Mouse (Mus musculus) layer of hippocampus, postnatal 36 days (tissue): ENCODE data around the gene Snhg11. TPM values are rescaled to one million over a fixed set of nuclear protein-coding genes. Genes with fewer than 3 reads are reported as not detected.

Experiments used
- total RNA-seq, 2 experiments: library from RNA; stranded (reverse); gene quantifications; 2 replicates each; pipeline ENCODE4 v1.2.3; 2021

Gene Snhg11
- total RNA-seq, 2 experiments from 2014 or later = 527 to 578 TPM

Other genes with a start within 250 kb of the Snhg11 start
- 10 to 100 TPM in 1 of 2 experiments, 1 to 10 TPM in 1; 7.9 to 12.7 TPM for gene Tgm2, start 229.2 kb upstream of the Snhg11 start, total RNA-seq
- gene D630003M21Rik, start 146.4 kb upstream of the Snhg11 start, total RNA-seq = 1 to 10 TPM; 3.6 to 3.7 TPM
- not detected for gene Bpi, start 117.5 kb upstream of the Snhg11 start, total RNA-seq
- 1 to 10 TPM in 1 of 2 experiments, under 1 TPM in 1; 1.00 to 3.9 TPM for gene Lbp, start 69.1 kb upstream of the Snhg11 start, total RNA-seq
- 10 to 100 TPM; 96.9 to 98.7 TPM for gene Ralgapb, start 34.2 kb downstream of the Snhg11 start, total RNA-seq
- not detected for gene Adig, start 127.0 kb downstream of the Snhg11 start, total RNA-seq
- not detected for gene Arhgap40, start 137.2 kb downstream of the Snhg11 start, total RNA-seq
- 10 to 100 TPM; 65.9 to 69.9 TPM for gene Slc32a1, start 235.1 kb downstream of the Snhg11 start, total RNA-seq
- 10 to 100 TPM in 1 of 2 experiments, 1 to 10 TPM in 1; 9.9 to 13.1 TPM for gene Actr5, start 249.2 kb downstream of the Snhg11 start, total RNA-seq